Mouse (Mus musculus): ENCODE measurements around the gene Rsf1.

DNA sequence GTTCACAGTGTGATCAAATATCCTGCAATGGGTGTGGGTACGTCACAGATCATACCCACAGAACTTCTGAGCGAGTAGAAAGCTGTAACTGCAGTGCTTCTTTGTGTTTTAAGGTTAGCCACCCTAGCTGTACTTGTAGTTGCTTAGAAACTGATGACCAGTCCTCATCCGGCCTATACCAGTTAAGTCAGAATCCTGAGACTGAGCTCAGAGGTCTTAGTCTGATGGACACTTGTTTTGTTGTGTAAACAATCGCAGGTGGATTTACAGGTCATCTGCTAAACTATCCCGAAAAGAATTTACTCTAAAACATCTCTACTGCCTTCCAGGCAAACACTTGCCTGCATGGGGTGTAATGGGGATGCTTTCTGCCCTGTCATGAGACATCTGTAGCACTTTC lies 43.1 kb upstream of the Rsf1 start:
- TF ChIP-seq CTCF (IDR thresholded peaks at IDR 0.05; ENCODE audit: borderline replicate concordance, extremely low read depth, insufficient read depth, insufficient read length) (no peak), POLR2A (IDR thresholded peaks at IDR 0.05; ENCODE audit: borderline replicate concordance, extremely low read depth, insufficient read depth, insufficient read length, poor library complexity, severe bottlenecking) (no peak)
